In the genomic region with DNA sequence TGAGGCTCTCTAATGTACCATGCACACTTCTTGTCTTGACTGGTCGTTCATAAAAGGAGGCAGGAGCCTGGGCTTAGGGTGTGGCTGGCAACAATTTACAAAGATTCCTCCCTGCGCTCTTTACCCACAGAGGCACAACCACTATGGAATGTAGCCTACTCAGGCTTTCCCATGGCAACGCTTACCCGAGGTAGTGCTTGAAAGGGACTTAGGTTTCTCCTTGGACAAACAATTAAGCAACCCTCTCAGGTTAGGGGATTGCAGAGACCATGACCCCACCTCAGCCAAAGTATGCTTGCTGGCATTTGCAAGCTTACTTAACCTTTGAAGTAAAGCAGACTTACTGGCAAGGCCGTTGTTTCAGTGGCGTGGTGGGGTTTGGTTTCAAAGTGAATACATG, we compare ENCODE assay signal across 11 mouse cellular contexts.
DNase-seq lines count a peak whose midpoint lies in the region; ATAC-seq lines count a peak whose summit lies in the region.
"Had no signal": no experiment of that assay in that cellular context is flagged by ENCODE, and none has a peak within 500 bp of the region (broad histone marks: within the 10 kb centered on the region; RNA-seq: fewer than 3 reads in every experiment).

No protein-coding gene starts in this region.

- H3K27me3 ChIP-seq in kidney, embryonic 14.5 days (ENCODE audit: control insufficient read depth, insufficient read depth, low read length) = no peaks in the 10 kb centered on the region
- H3K27me3 ChIP-seq in embryonic facial prominence, embryonic 11.5 days (ENCODE audit: control insufficient read depth, insufficient read depth, low read length) = no peaks in the 10 kb centered on the region
- peaks cover 5% of the 10 kb centered on the region; the same call in 1 of the 2 replicates for H3K27me3 ChIP-seq in limb, embryonic 13.5 days
- no peaks in the 10 kb centered on the region for H3K27me3 ChIP-seq in midbrain, embryonic 14.5 days (ENCODE audit: control insufficient read depth, insufficient read depth, low read length)

- no peaks in the 10 kb centered on the region for H3K36me3 ChIP-seq in kidney, embryonic 14.5 days (ENCODE audit: control insufficient read depth, insufficient read depth, low read length)
- H3K36me3 ChIP-seq in embryonic facial prominence, embryonic 11.5 days (replicated peaks; ENCODE audit: control insufficient read depth, insufficient read depth, low read depth, low read length) = no peaks in the 10 kb centered on the region
- no peaks in the 10 kb centered on the region for H3K36me3 ChIP-seq in limb, embryonic 13.5 days
- no peaks in the 10 kb centered on the region for H3K36me3 ChIP-seq in midbrain, embryonic 14.5 days (ENCODE audit: control insufficient read depth, insufficient read depth, low read length)

- no peak overlapping the region for H3K4me3 ChIP-seq in kidney, embryonic 14.5 days (ENCODE audit: low read length)
- H3K4me3 ChIP-seq in embryonic facial prominence, embryonic 11.5 days (ENCODE audit: low read depth, low read length) = no peak overlapping the region
- H3K4me3 ChIP-seq in limb, embryonic 13.5 days = no peak overlapping the region
- H3K4me3 ChIP-seq in midbrain, embryonic 14.5 days (replicated peaks; ENCODE audit: low read depth, low read length) = no peak overlapping the region
- H3K4me3 ChIP-seq: heart, adult 2 months had no signal

- peak; percentile 60; the same call in 1 of the 2 replicates for ATAC-seq in kidney, embryonic 14.5 days (ENCODE audit: low FRiP score, low TSS enrichment)
- ATAC-seq in embryonic facial prominence, embryonic 11.5 days (replicated peaks; ENCODE audit: insufficient number of reproducible peaks, low FRiP score, low TSS enrichment, low read depth) = peak; percentile 50; the same call in 1 of the 2 replicates
- no peak for ATAC-seq in limb, embryonic 13.5 days (ENCODE audit: low FRiP score, low read depth)
- no peak for ATAC-seq in midbrain, embryonic 14.5 days (ENCODE audit: low FRiP score, low TSS enrichment)

- 24% methylated on average over 6 of the region's 6 CpGs for WGBS in kidney, embryonic 14.5 days
- WGBS in embryonic facial prominence, embryonic 11.5 days = 20% methylated on average over 6 of the region's 6 CpGs
- WGBS in limb, embryonic 13.5 days = 23% methylated on average over 6 of the region's 6 CpGs
- WGBS in midbrain, embryonic 14.5 days = 50% methylated on average over 6 of the region's 6 CpGs

- H3K27ac ChIP-seq in kidney, embryonic 14.5 days (ENCODE audit: low read depth, low read length) = no peak overlapping the region
- peak overlapping the region; percentile 60 for H3K27ac ChIP-seq in embryonic facial prominence, embryonic 11.5 days (replicated peaks; ENCODE audit: low read depth, low read length)
- peak overlapping the region; percentile 73 for H3K27ac ChIP-seq in limb, embryonic 13.5 days
- peak overlapping the region; percentile 79 for H3K27ac ChIP-seq in midbrain, embryonic 14.5 days (replicated peaks; ENCODE audit: low read depth, low read length)
- H3K27ac ChIP-seq: heart, adult 2 months had no signal

- H3K9ac ChIP-seq in kidney, embryonic 14.5 days (ENCODE audit: low read depth, low read length) = no peak overlapping the region
- H3K9ac ChIP-seq in embryonic facial prominence, embryonic 11.5 days (replicated peaks; ENCODE audit: low read length) = no peak overlapping the region
- no peak overlapping the region for H3K9ac ChIP-seq in limb, embryonic 13.5 days
- H3K9ac ChIP-seq in midbrain, embryonic 14.5 days (replicated peaks; ENCODE audit: low read length) = no peak overlapping the region

- H3K4me2 ChIP-seq in kidney, embryonic 14.5 days (replicated peaks; ENCODE audit: low read depth, low read length) = no peak overlapping the region
- H3K4me2 ChIP-seq in embryonic facial prominence, embryonic 11.5 days (ENCODE audit: low read depth, low read length) = peak overlapping the region; percentile 3; the same call in 1 of the 2 replicates
- H3K4me2 ChIP-seq in limb, embryonic 13.5 days (replicated peaks) = no peak overlapping the region
- no peak overlapping the region for H3K4me2 ChIP-seq in midbrain, embryonic 14.5 days (ENCODE audit: low read length)

- H3K9me3 ChIP-seq in kidney, embryonic 14.5 days (ENCODE audit: control insufficient read depth, low read length) = no peaks in the 10 kb centered on the region
- H3K9me3 ChIP-seq in embryonic facial prominence, embryonic 11.5 days (replicated peaks; ENCODE audit: control insufficient read depth, low read length) = no peaks in the 10 kb centered on the region
- no peaks in the 10 kb centered on the region for H3K9me3 ChIP-seq in limb, embryonic 13.5 days
- no peaks in the 10 kb centered on the region for H3K9me3 ChIP-seq in midbrain, embryonic 14.5 days (ENCODE audit: control insufficient read depth, low read length)

- peaks cover 16% of the 10 kb centered on the region; the same call in 1 of the 2 replicates for H3K4me1 ChIP-seq in kidney, embryonic 14.5 days (ENCODE audit: control insufficient read depth, insufficient read depth, low read length)
- peaks cover 9% of the 10 kb centered on the region for H3K4me1 ChIP-seq in embryonic facial prominence, embryonic 11.5 days (ENCODE audit: control insufficient read depth, insufficient read depth, low read length)
- peaks cover 60% of the 10 kb centered on the region for H3K4me1 ChIP-seq in limb, embryonic 13.5 days
- H3K4me1 ChIP-seq in midbrain, embryonic 14.5 days (ENCODE audit: control insufficient read depth, insufficient read depth, low read length) = peaks cover 43% of the 10 kb centered on the region

- no peak for DNase-seq in kidney, adult 18-20 months
- peak; percentile 60 for DNase-seq in embryonic facial prominence, embryonic 11.5 days (ENCODE audit: low spot score)
- DNase-seq in midbrain, embryonic 14.5 days = no peak
- DNase-seq in spleen, adult 12 weeks (ENCODE audit: low spot score) = no peak
- DNase-seq in gastrocnemius, postnatal 36 days = no peak
- no peak for DNase-seq in spleen, postnatal 36 days (ENCODE audit: low spot score in 2 of 2)
- DNase-seq: heart, adult 2 months; liver; retina, postnatal 1 day had no signal

- intact Hi-C loops in gastrocnemius, postnatal 36 days (cut with DNase I) = no loop called here

Comparison
In these comparisons a context has a peak if more than half of its experiments do, and no peak if none do; other contexts are left out.
1. ATAC-seq: peak in kidney, embryonic 14.5 days (single experiment) and embryonic facial prominence, embryonic 11.5 days (single experiment); none in limb, embryonic 13.5 days (single experiment) and midbrain, embryonic 14.5 days (single experiment).